Mouse (Mus musculus) MEL (cell line): ENCODE results near the gene Gpd2. TPM values are rescaled to one million over a fixed set of nuclear protein-coding genes. Genes with fewer than 3 reads are reported as not detected.

Experiments used
- DNase-seq: peaks from one replicate; pipeline ENCODE4 v3.0.0; 2011; ENCODE audit warnings: low read depth, low spot score
- H3K27ac ChIP-seq: 2 replicates; pipeline ENCODE4 v1.5.1; 2012; ENCODE audit warnings: low read depth, mild to moderate bottlenecking, control low read depth, low read length, moderate library complexity; ENCODE audit not compliant: control insufficient read depth
- H3K27me3 ChIP-seq, 2 experiments: fragments of 150-350 bp in 1 of 2; sonication (generic) in 1 of 2; 2 replicates each; pipeline ENCODE4 v1.6.1; 2012; ENCODE audit warnings: low read length in 2 of 2, mild to moderate bottlenecking in 2 of 2, improper control_type of control experiment in 1 of 2, moderate library complexity in 1 of 2; ENCODE audit not compliant: insufficient read depth in 2 of 2, control insufficient read depth in 1 of 2
- H3K36me3 ChIP-seq, 2 experiments: 2 replicates each; pipeline ENCODE4 v1.6.1; 2012 to 2014; ENCODE audit warnings: low read length in 2 of 2, improper control_type of control experiment in 1 of 2, inconsistent platforms in 1 of 2, mild to moderate bottlenecking in 1 of 2; ENCODE audit not compliant: insufficient read depth in 2 of 2, control insufficient read depth in 1 of 2
- H3K4me1 ChIP-seq, 2 experiments: fragments of 150-350 bp in 1 of 2; sonication (generic) in 1 of 2; 2 replicates each; pipeline ENCODE4 v1.6.1; 2012; ENCODE audit warnings: low read length in 2 of 2, improper control_type of control experiment in 1 of 2, mild to moderate bottlenecking in 1 of 2; ENCODE audit not compliant: insufficient read depth in 2 of 2, control insufficient read depth in 1 of 2
- H3K4me3 ChIP-seq, 2 experiments: fragments of 150-350 bp in 1 of 2; sonication (generic) in 1 of 2; 2 replicates each; pipeline ENCODE4 v1.5.1; 2012; ENCODE audit warnings: low read depth in 2 of 2, low read length in 2 of 2, mild to moderate bottlenecking in 2 of 2, moderate library complexity in 2 of 2, control low read depth in 1 of 2, improper control_type of control experiment in 1 of 2; ENCODE audit not compliant: control insufficient read depth in 1 of 2, insufficient read depth in 1 of 2
- H3K79me2 ChIP-seq: 2 replicates; pipeline ENCODE4 v1.6.1; 2012; ENCODE audit warnings: mild to moderate bottlenecking, low read length, moderate library complexity; ENCODE audit not compliant: control insufficient read depth, poor library complexity, insufficient read depth
- H3K9ac ChIP-seq: 2 replicates; pipeline ENCODE4 v1.6.1; 2012; ENCODE audit warnings: low read depth, mild to moderate bottlenecking, control low read depth, low read length, moderate library complexity; ENCODE audit not compliant: control insufficient read depth, poor library complexity, severe bottlenecking
- H3K9me3 ChIP-seq: fragments of 150-350 bp; sonication (generic); replicated peaks from 2 replicates; pipeline ENCODE4 v1.6.1; 2012; ENCODE audit warnings: mild to moderate bottlenecking, low read length, improper control_type of control experiment, moderate library complexity; ENCODE audit not compliant: insufficient read depth
- BHLHE40 ChIP-seq: IDR thresholded peaks from 2 replicates; pipeline ENCODE4 v1.6.1; 2012; ENCODE audit warnings: low read depth, mild to moderate bottlenecking, inconsistent platforms, low read length, improper control_type of control experiment, borderline replicate concordance
- E2F4 ChIP-seq: IDR thresholded peaks from 2 replicates; pipeline ENCODE4 v1.6.1; 2011; ENCODE audit warnings: low read depth, low read length, improper control_type of control experiment, borderline replicate concordance
- ELF1 ChIP-seq: IDR thresholded peaks from 2 replicates; pipeline ENCODE4 v1.6.1; 2014; ENCODE audit warnings: low read depth, mild to moderate bottlenecking, inconsistent platforms, low read length, improper control_type of control experiment, moderate library complexity
- EP300 ChIP-seq, 2 experiments: IDR thresholded peaks; 2 replicates each; pipeline ENCODE4 v1.6.1; 2011; ENCODE audit warnings: improper control_type of control experiment in 2 of 2, low read length in 2 of 2, low read depth in 1 of 2, mild to moderate bottlenecking in 1 of 2
- GABPA ChIP-seq: IDR thresholded peaks from 2 replicates; pipeline ENCODE4 v1.6.1; 2012; ENCODE audit warnings: low read depth, mild to moderate bottlenecking, inconsistent platforms, low read length, improper control_type of control experiment, moderate library complexity
- HCFC1 ChIP-seq: IDR thresholded peaks from 2 replicates; pipeline ENCODE4 v1.6.1; 2012; ENCODE audit warnings: low read depth, mild to moderate bottlenecking, inconsistent platforms, low read length, improper control_type of control experiment, moderate library complexity
- MAFK ChIP-seq: IDR thresholded peaks from 2 replicates; pipeline ENCODE4 v1.6.1; 2011; ENCODE audit warnings: low read depth, mild to moderate bottlenecking, low read length, improper control_type of control experiment, borderline replicate concordance
- MXI1 ChIP-seq: IDR thresholded peaks from 2 replicates; pipeline ENCODE4 v1.6.1; 2011; ENCODE audit warnings: mild to moderate bottlenecking, low read depth, low read length, improper control_type of control experiment
- MYB ChIP-seq: IDR thresholded peaks from 2 replicates; pipeline ENCODE4 v1.6.1; 2011; ENCODE audit warnings: mild to moderate bottlenecking, low read depth, low read length, improper control_type of control experiment
- MYC ChIP-seq: IDR thresholded peaks from 2 replicates; pipeline ENCODE4 v1.6.1; 2011; ENCODE audit warnings: low read depth, mild to moderate bottlenecking, low read length, improper control_type of control experiment, moderate library complexity
- NRF1 ChIP-seq: IDR thresholded peaks from 2 replicates; pipeline ENCODE4 v1.6.1; 2014; ENCODE audit warnings: low read depth, mild to moderate bottlenecking, inconsistent platforms, low read length, improper control_type of control experiment, moderate library complexity; ENCODE audit not compliant: poor library complexity, insufficient read depth, severe bottlenecking
- SIN3A ChIP-seq: IDR thresholded peaks from 2 replicates; pipeline ENCODE4 v1.6.1; 2012; ENCODE audit warnings: low read length, improper control_type of control experiment, inconsistent platforms
- TAL1 ChIP-seq: IDR thresholded peaks from 2 replicates; pipeline ENCODE4 v1.6.1; 2012; ENCODE audit warnings: mild to moderate bottlenecking, inconsistent platforms, low read length, moderate library complexity, mixed read lengths
- TBP ChIP-seq: IDR thresholded peaks from 2 replicates; pipeline ENCODE4 v1.8.0; 2011; ENCODE audit warnings: low read depth, low read length, improper control_type of control experiment
- UBTF ChIP-seq: IDR thresholded peaks from 2 replicates; pipeline ENCODE4 v1.6.1; 2012; ENCODE audit warnings: low read depth, mild to moderate bottlenecking, inconsistent platforms, low read length, improper control_type of control experiment, moderate library complexity, borderline replicate concordance; ENCODE audit not compliant: insufficient read depth
- USF1 ChIP-seq: IDR thresholded peaks from 2 replicates; pipeline ENCODE4 v1.6.1; 2014; ENCODE audit warnings: low read depth, mild to moderate bottlenecking, inconsistent platforms, low read length, improper control_type of control experiment, moderate library complexity
- ZKSCAN1 ChIP-seq: IDR thresholded peaks from 2 replicates; pipeline ENCODE4 v1.6.1; 2012; ENCODE audit warnings: low read depth, mild to moderate bottlenecking, inconsistent platforms, low read length, improper control_type of control experiment, moderate library complexity
- ZMIZ1 ChIP-seq: IDR thresholded peaks from 2 replicates; pipeline ENCODE4 v1.6.1; 2012; ENCODE audit warnings: low read depth, mild to moderate bottlenecking, inconsistent platforms, low read length, improper control_type of control experiment, moderate library complexity
- ZNF384 ChIP-seq: IDR thresholded peaks from 2 replicates; pipeline ENCODE4 v1.6.1; 2012; ENCODE audit warnings: low read depth, mild to moderate bottlenecking, inconsistent platforms, low read length, improper control_type of control experiment
- polyA plus RNA-seq, 2 experiments: library from polyadenylated mRNA; stranded (reverse) in 1 of 2; unstranded in 1 of 2; fragments of >175 nt in 1 of 2; fragments of >200 nt in 1 of 2; gene quantifications; 2 replicates each; pipeline versions ENCODE4 v1.2.1 to v1.2.4; 2012; ENCODE audit warnings: low replicate concordance in 2 of 2, low read depth in 1 of 2; ENCODE audit not compliant: insufficient read length in 2 of 2, insufficient read depth in 1 of 2, missing spikeins in 1 of 2
- total RNA-seq: library from RNA; depleted of rRNA; stranded (reverse); fragments of 300-350 nt; gene quantifications from 2 replicates; pipeline ENCODE4 v1.2.3, GENCODE M21; 2012

Gpd2 gene
- total and polyA plus RNA-seq, 3 experiments, result 16.9 to 72.8 (median 24.6) TPM

GRCm38 (mm10) chr2:57375138-57375837 is 137.9 kb downstream of the Gpd2 start:
- no peak overlapping the region for H3K27ac ChIP-seq
- no peak overlapping the region for H3K4me3 ChIP-seq
- no peak for DNase-seq
- H3K79me2 ChIP-seq, result no peaks in the 10 kb centered on the region
- H3K27me3 ChIP-seq, result no peaks in the 10 kb centered on the region
- H3K9me3 ChIP-seq, result no peaks in the 10 kb centered on the region
- H3K36me3 ChIP-seq, result no peaks in the 10 kb centered on the region
- H3K4me1 ChIP-seq, result no peaks in the 10 kb centered on the region
- no peak overlapping the region for H3K9ac ChIP-seq
- TF ChIP-seq TBP (no peak), ZMIZ1 (no peak), MYC (no peak), MAFK (no peak), ELF1 (no peak), USF1 (no peak), SIN3A (no peak), UBTF (no peak), EP300 (IDR thresholded peaks at IDR 0.05; ENCODE audit: low read depth in 1 of 2, low read length in 2 of 2) (no peak), ZNF384 (no peak), NRF1 (no peak), GABPA (no peak), E2F4 (no peak), ZKSCAN1 (no peak), MXI1 (no peak)
- TF ChIP-seq, all 39 proteins: peak for 0

GRCm38 (mm10) chr2:57378147-57378889 is 140.9 kb downstream of the Gpd2 start:
- no peak overlapping the region for H3K4me3 ChIP-seq
- no peaks in the 10 kb centered on the region for H3K4me1 ChIP-seq
- H3K36me3 ChIP-seq, result no peaks in the 10 kb centered on the region
- H3K9ac ChIP-seq, result no peak overlapping the region
- DNase-seq, result no peak
- H3K9me3 ChIP-seq, result no peaks in the 10 kb centered on the region
- no peak overlapping the region for H3K27ac ChIP-seq
- TF ChIP-seq TAL1 (no peak), MYB (no peak), BHLHE40 (no peak), MXI1 (no peak), HCFC1 (no peak)
- H3K79me2 ChIP-seq, result no peaks in the 10 kb centered on the region
- no peaks in the 10 kb centered on the region for H3K27me3 ChIP-seq
